Mouse (Mus musculus): ENCODE data around the gene Tnni2. TPM values are rescaled to one million over a fixed set of nuclear protein-coding genes. Genes with fewer than 3 reads are reported as not detected.

Gene Tnni2
- polyA plus RNA-seq, 1 experiment from 2014 or later, result 50.6 TPM

GRCm38 (mm10) chr7:142474799-142475198 lies 33.2 kb downstream of the Tnni2 start:
- peak; percentile 26; the same call in 1 of the 2 replicates for ATAC-seq (ENCODE audit: insufficient number of reproducible peaks, low FRiP score)
- Histone ChIP-seq H3K4me3 (no peak overlapping the region), H3K4me1 (replicated peaks) (peaks cover 83% of the 10 kb centered on the region), H3K9me3 (replicated peaks) (no peaks in the 10 kb centered on the region), H3K36me3 (no peaks in the 10 kb centered on the region), H3K4me2 (no peak overlapping the region), H3K27ac (ENCODE audit: poor library complexity, severe bottlenecking) (no peak overlapping the region), H3K9ac (no peak overlapping the region), H3K27me3 (replicated peaks) (no peaks in the 10 kb centered on the region)
- WGBS, result 75% methylated on average over 14 of the region's 14 CpGs

GRCm38 (mm10) chr7:142475641-142476040 lies 34.0 kb downstream of the Tnni2 start:
- no peak for ATAC-seq (ENCODE audit: insufficient number of reproducible peaks, low FRiP score)
- Histone ChIP-seq H3K4me2 (0 out of 2 replicates have a peak overlapping the region, but pooled peaks have one; percentile 3), H3K27ac (ENCODE audit: poor library complexity, severe bottlenecking) (peak overlapping the region; percentile 50; the same call in 1 of the 2 replicates), H3K9ac (peak overlapping the region; percentile 26), H3K27me3 (replicated peaks) (no peaks in the 10 kb centered on the region), H3K4me3 (no peak overlapping the region), H3K9me3 (replicated peaks) (no peaks in the 10 kb centered on the region), H3K36me3 (no peaks in the 10 kb centered on the region), H3K4me1 (replicated peaks) (peaks cover 84% of the 10 kb centered on the region)
- WGBS, result 46% methylated on average over 7 of the region's 7 CpGs

GRCm38 (mm10) chr7:142476271-142476670 lies 34.7 kb downstream of the Tnni2 start:
- no peaks in the 10 kb centered on the region for H3K9me3 ChIP-seq (replicated peaks)
- H3K4me1 ChIP-seq (replicated peaks), result peaks cover 84% of the 10 kb centered on the region
- peak overlapping the region; percentile 26; the same call in 1 of the 2 replicates for H3K9ac ChIP-seq
- H3K36me3 ChIP-seq, result no peaks in the 10 kb centered on the region
- no peaks in the 10 kb centered on the region for H3K27me3 ChIP-seq (replicated peaks)
- WGBS, result 80% methylated on average over 5 of the region's 5 CpGs
- H3K27ac ChIP-seq (ENCODE audit: poor library complexity, severe bottlenecking), result no peak overlapping the region; the same call in 1 of the 2 replicates
- ATAC-seq (ENCODE audit: insufficient number of reproducible peaks, low FRiP score), result no peak
- H3K4me3 ChIP-seq, result no peak overlapping the region
- no peak overlapping the region for H3K4me2 ChIP-seq

GRCm38 (mm10) chr7:142476795-142477452 lies 35.3 kb downstream of the Tnni2 start:
- Histone ChIP-seq H3K4me1 (replicated peaks) (peaks cover 84% of the 10 kb centered on the region), H3K9ac (peak overlapping the region; percentile 5; the same call in 1 of the 2 replicates), H3K4me2 (no peak overlapping the region), H3K27ac (ENCODE audit: poor library complexity, severe bottlenecking) (no peak overlapping the region), H3K4me3 (no peak overlapping the region), H3K27me3 (replicated peaks) (no peaks in the 10 kb centered on the region), H3K36me3 (no peaks in the 10 kb centered on the region), H3K9me3 (replicated peaks) (no peaks in the 10 kb centered on the region)
- no peak for ATAC-seq (ENCODE audit: insufficient number of reproducible peaks, low FRiP score)
- 84% methylated on average over 13 of the region's 13 CpGs for WGBS

- no peak overlapping the region for H3K4me3 ChIP-seq
- peaks cover 84% of the 10 kb centered on the region for H3K4me1 ChIP-seq (replicated peaks)
- no peaks in the 10 kb centered on the region for H3K36me3 ChIP-seq
Observed at GRCm38 (mm10) chr7:142478001-142478400, 36.4 kb downstream of the Tnni2 start.

GRCm38 (mm10) chr7:142478574-142478973 lies 37.0 kb downstream of the Tnni2 start:
- peaks cover 86% of the 10 kb centered on the region for H3K4me1 ChIP-seq (replicated peaks)
- no peak overlapping the region for H3K4me3 ChIP-seq
- H3K27me3 ChIP-seq (replicated peaks), result no peaks in the 10 kb centered on the region
- H3K9me3 ChIP-seq (replicated peaks), result no peaks in the 10 kb centered on the region
- 0 out of 2 replicates have a peak overlapping the region, but pooled peaks have one; percentile 8 for H3K9ac ChIP-seq
- no peak for ATAC-seq (ENCODE audit: insufficient number of reproducible peaks, low FRiP score)
- peak overlapping the region; percentile 98; the same call in 1 of the 2 replicates for H3K27ac ChIP-seq (ENCODE audit: poor library complexity, severe bottlenecking)
- WGBS, result 63% methylated on average over 2 of the region's 2 CpGs
- H3K36me3 ChIP-seq, result no peaks in the 10 kb centered on the region
- H3K4me2 ChIP-seq, result no peak overlapping the region

More at GRCm38 (mm10) chr7:142478001-142478400, 36.4 kb downstream of the Tnni2 start:
- H3K27ac ChIP-seq (ENCODE audit: poor library complexity, severe bottlenecking), result no peak overlapping the region
- no peaks in the 10 kb centered on the region for H3K9me3 ChIP-seq (replicated peaks)
- no peaks in the 10 kb centered on the region for H3K27me3 ChIP-seq (replicated peaks)
- no peak for ATAC-seq (ENCODE audit: insufficient number of reproducible peaks, low FRiP score)
- 88% methylated on average over 6 of the region's 6 CpGs for WGBS
- no peak overlapping the region for H3K4me2 ChIP-seq
- no peak overlapping the region for H3K9ac ChIP-seq

GRCm38 (mm10) chr7:142479307-142479706 lies 37.7 kb downstream of the Tnni2 start:
- Histone ChIP-seq H3K27ac (ENCODE audit: poor library complexity, severe bottlenecking) (peak overlapping the region; percentile 98), H3K27me3 (replicated peaks) (no peaks in the 10 kb centered on the region), H3K9me3 (replicated peaks) (no peaks in the 10 kb centered on the region), H3K4me2 (no peak overlapping the region), H3K4me1 (replicated peaks) (peaks cover 88% of the 10 kb centered on the region), H3K36me3 (no peaks in the 10 kb centered on the region), H3K4me3 (no peak overlapping the region), H3K9ac (0 out of 2 replicates have a peak overlapping the region, but pooled peaks have one; percentile 21)
- no peak for ATAC-seq (ENCODE audit: insufficient number of reproducible peaks, low FRiP score)

GRCm38 (mm10) chr7:142479886-142480285 lies 38.3 kb downstream of the Tnni2 start:
- H3K9me3 ChIP-seq (replicated peaks), result no peaks in the 10 kb centered on the region
- no peak for ATAC-seq (ENCODE audit: insufficient number of reproducible peaks, low FRiP score)
- no peak overlapping the region for H3K4me2 ChIP-seq
- no peak overlapping the region for H3K4me3 ChIP-seq
- H3K27ac ChIP-seq (ENCODE audit: poor library complexity, severe bottlenecking), result peak overlapping the region; percentile 98
- WGBS, result 82% methylated on average over 3 of the region's 3 CpGs
- H3K27me3 ChIP-seq (replicated peaks), result no peaks in the 10 kb centered on the region
- 0 out of 2 replicates have a peak overlapping the region, but pooled peaks have one; percentile 21 for H3K9ac ChIP-seq
- peaks cover 90% of the 10 kb centered on the region for H3K4me1 ChIP-seq (replicated peaks)
- H3K36me3 ChIP-seq, result no peaks in the 10 kb centered on the region

- 0 out of 2 replicates have a peak, but pooled peaks cover 6% of the 10 kb centered on the region for H3K36me3 ChIP-seq
- H3K4me1 ChIP-seq (replicated peaks), result peaks cover 83% of the 10 kb centered on the region
- no peak overlapping the region for H3K4me2 ChIP-seq
- WGBS, result 93% methylated on average over 3 of the region's 3 CpGs
- H3K9ac ChIP-seq, result peak overlapping the region; percentile 80
- no peaks in the 10 kb centered on the region for H3K27me3 ChIP-seq (replicated peaks)
- peak overlapping the region; percentile 98 for H3K27ac ChIP-seq (ENCODE audit: poor library complexity, severe bottlenecking)
- H3K9me3 ChIP-seq (replicated peaks), result no peaks in the 10 kb centered on the region
- no peak for ATAC-seq (ENCODE audit: insufficient number of reproducible peaks, low FRiP score)
- no peak overlapping the region for H3K4me3 ChIP-seq
Observed at GRCm38 (mm10) chr7:142480661-142481060, 39.1 kb downstream of the Tnni2 start.

GRCm38 (mm10) chr7:142481186-142481567 lies 39.6 kb downstream of the Tnni2 start:
- peak; percentile 9; the same call in 1 of the 2 replicates for ATAC-seq (ENCODE audit: insufficient number of reproducible peaks, low FRiP score)
- WGBS, result 18% methylated on average over 5 of the region's 5 CpGs
- Histone ChIP-seq H3K4me2 (peak overlapping the region; percentile 56), H3K4me3 (no peak overlapping the region), H3K27me3 (replicated peaks) (no peaks in the 10 kb centered on the region), H3K36me3 (0 out of 2 replicates have a peak, but pooled peaks cover 8% of the 10 kb centered on the region), H3K9ac (peak overlapping the region; percentile 80), H3K9me3 (replicated peaks) (no peaks in the 10 kb centered on the region), H3K27ac (ENCODE audit: poor library complexity, severe bottlenecking) (peak overlapping the region; percentile 98), H3K4me1 (replicated peaks) (peaks cover 78% of the 10 kb centered on the region)

GRCm38 (mm10) chr7:142481568-142482255 lies 40.1 kb downstream of the Tnni2 start:
- H3K27ac ChIP-seq (ENCODE audit: poor library complexity, severe bottlenecking), result peak overlapping the region; percentile 98
- 0 out of 2 replicates have a peak, but pooled peaks cover 8% of the 10 kb centered on the region for H3K36me3 ChIP-seq
- H3K27me3 ChIP-seq (replicated peaks), result no peaks in the 10 kb centered on the region
- peak overlapping the region; percentile 56 for H3K4me2 ChIP-seq
- 4% methylated on average over 22 of the region's 22 CpGs for WGBS
- peak overlapping the region; percentile 17; the same call in 1 of the 2 replicates for H3K4me3 ChIP-seq
- peaks cover 77% of the 10 kb centered on the region for H3K4me1 ChIP-seq (replicated peaks)
- peak; percentile 81 for ATAC-seq (ENCODE audit: insufficient number of reproducible peaks, low FRiP score)
- no peaks in the 10 kb centered on the region for H3K9me3 ChIP-seq (replicated peaks)
- peak overlapping the region; percentile 80 for H3K9ac ChIP-seq

All from heart, embryonic 12.5 days (tissue).